Mouse (Mus musculus) testis, adult 2 months (tissue): Measurements from ENCODE around the gene Mreg.

Source experiments
- CTCF ChIP-seq: fragments of 200-500 bp; IDR thresholded peaks from 2 replicates; pipeline ENCODE4 v1.5.1; 2012; ENCODE audit warnings: low read depth, mild to moderate bottlenecking, inconsistent platforms, low read length, moderate library complexity; ENCODE audit not compliant: control insufficient read depth, insufficient read depth, insufficient replicate concordance
- POLR2A ChIP-seq: fragments of 200-500 bp; IDR thresholded peaks from 2 replicates; pipeline ENCODE4 v1.6.1; 2012; ENCODE audit warnings: low read depth, mild to moderate bottlenecking, inconsistent platforms, low read length, moderate library complexity; ENCODE audit not compliant: control insufficient read depth

GRCm38 (mm10) chr1:72255854-72256175 lies 43.7 kb upstream of the Mreg start:
- TF ChIP-seq CTCF (no peak), POLR2A (no peak)
